Mouse (Mus musculus) bone marrow macrophage, adult 2 months (primary cell): Measurements from ENCODE around the gene Etl4.

ENCODE experiments used
- CTCF ChIP-seq: IDR thresholded peaks from 2 replicates; pipeline ENCODE4 v1.5.1; 2012; ENCODE audit warnings: low read depth, mild to moderate bottlenecking, low read length, moderate library complexity
- POLR2A ChIP-seq: IDR thresholded peaks from 2 replicates; pipeline ENCODE4 v1.6.1; 2012; ENCODE audit warnings: mild to moderate bottlenecking, low read depth, low read length, borderline replicate concordance

DNA sequence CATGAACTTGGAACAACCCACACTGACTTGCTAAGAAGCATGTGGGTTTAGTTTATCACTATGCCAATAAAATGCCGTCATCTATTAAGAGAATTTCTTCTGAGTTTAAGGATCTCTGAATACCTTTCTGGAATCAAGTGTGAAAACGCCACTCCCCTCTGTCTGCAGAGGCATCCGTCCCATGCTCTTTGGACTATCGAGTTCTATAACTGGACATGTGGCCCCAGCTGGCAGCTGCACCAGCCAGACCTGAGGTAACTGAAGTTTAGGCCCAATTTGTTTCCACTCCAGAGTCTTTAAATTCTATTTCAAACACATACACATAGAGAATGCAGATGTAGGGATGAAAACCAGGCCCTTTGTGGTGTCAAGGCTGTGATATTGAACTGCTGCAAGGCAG lies 795.5 kb downstream of the Etl4 start:
- no peak for TF ChIP-seq POLR2A
- TF ChIP-seq CTCF, result no peak
